Mouse (Mus musculus): ENCODE data around the gene Trp73. TPM values are rescaled to one million over a fixed set of nuclear protein-coding genes. Genes with fewer than 3 reads are reported as not detected.

Trp73 gene
- polyA plus RNA-seq, 1 experiment from 2014 or later: 0.04 TPM

DNA sequence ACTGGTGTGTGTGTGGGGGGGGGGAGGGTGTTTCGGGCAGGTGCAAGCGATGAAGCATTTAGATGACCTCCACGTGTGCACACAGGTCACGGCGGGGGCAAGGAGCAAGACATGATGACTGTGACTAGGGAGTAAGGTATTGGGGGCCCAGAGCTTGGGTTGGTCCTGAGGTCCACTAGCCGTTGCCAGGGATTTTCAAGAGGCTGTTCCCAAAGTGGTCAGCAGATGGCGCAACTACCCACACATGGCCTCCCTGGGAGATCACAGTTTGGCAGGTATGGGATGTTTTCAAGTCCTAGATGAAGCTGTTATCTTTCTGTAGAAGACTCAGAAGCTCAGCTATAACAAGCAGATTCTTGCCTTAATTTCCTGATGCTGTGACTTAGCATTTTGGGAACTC, 23.3 kb upstream of the Trp73 start:
- no peak for ATAC-seq
- Histone ChIP-seq H3K9me3 (replicated peaks) (no peaks in the 10 kb centered on the region), H3K4me2 (no peak overlapping the region), H3K4me3 (no peak overlapping the region), H3K27ac (no peak overlapping the region; the same call in 1 of the 2 replicates), H3K4me1 (peaks cover 43% of the 10 kb centered on the region), H3K9ac (no peak overlapping the region), H3K27me3 (replicated peaks) (peaks cover 13% of the 10 kb centered on the region), H3K36me3 (peaks cover 8% of the 10 kb centered on the region)
- WGBS (ENCODE audit: insufficient replicate concordance): 21% methylated on average over 7 of the region's 7 CpGs

DNA sequence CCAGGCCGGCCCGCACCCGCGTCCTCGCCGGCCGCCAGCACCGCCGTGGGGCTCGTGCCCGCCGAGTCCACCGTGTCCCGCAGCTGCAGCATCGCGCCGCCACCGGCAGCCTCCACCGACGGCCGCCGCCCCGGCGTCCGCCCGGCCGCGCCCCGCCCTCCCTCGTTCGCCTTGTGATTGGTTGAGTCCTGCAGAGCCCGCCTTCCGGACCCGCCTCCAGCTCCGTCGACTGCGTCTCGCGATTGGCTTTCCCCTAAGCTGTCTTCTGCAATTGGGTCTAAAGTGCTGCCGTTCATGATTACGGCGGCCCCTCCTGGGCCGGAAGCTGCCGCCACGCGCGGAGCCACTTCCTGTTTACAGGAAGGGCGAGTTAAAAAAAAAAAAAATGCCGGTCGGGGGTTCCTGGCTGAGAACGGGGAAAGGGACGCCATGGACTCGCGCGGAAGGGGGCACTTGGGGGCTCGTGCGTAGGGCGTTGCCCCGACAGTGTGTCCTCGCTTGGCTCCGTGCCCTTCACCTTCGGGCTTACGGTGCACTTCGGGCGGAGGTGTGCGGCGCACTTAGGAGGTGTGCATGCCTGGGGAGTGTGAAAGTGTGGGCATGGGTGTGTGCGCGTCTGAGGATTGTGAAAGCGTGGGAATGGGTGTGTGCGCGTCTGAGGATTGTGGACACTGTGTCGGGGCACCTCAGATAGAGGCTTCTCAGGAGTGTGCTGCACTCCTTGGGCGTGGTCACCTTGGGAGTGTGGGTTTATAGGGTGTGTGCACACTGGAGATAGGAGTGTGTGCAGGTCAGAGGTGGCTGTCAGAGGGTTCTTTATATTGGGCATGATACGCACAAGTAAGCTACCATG, 20.8 kb upstream of the Trp73 start, which contains the start of gene Tprgl:
Gene Tprgl (minus strand): TSS at position 129 of the 853 bp plus-strand sequence.
- Histone ChIP-seq H3K4me3 (peak within 1 kb of the TSS; percentile 95), H3K4me2 (peak within 1 kb of the TSS; percentile 87), H3K36me3 (peaks cover 33% of the 10 kb centered on the region), H3K4me1 (peaks cover 51% of the 10 kb centered on the region), H3K9ac (peak within 1 kb of the TSS; percentile 95), H3K9me3 (replicated peaks) (no peaks in the 10 kb centered on the region), H3K27me3 (replicated peaks) (no peaks in the 10 kb centered on the region), H3K27ac (peak within 1 kb of the TSS; percentile 99)
- under 1% methylated on average over 69 of the region's 75 CpGs for WGBS (ENCODE audit: insufficient replicate concordance)
- ATAC-seq: peak; percentile 93

DNA sequence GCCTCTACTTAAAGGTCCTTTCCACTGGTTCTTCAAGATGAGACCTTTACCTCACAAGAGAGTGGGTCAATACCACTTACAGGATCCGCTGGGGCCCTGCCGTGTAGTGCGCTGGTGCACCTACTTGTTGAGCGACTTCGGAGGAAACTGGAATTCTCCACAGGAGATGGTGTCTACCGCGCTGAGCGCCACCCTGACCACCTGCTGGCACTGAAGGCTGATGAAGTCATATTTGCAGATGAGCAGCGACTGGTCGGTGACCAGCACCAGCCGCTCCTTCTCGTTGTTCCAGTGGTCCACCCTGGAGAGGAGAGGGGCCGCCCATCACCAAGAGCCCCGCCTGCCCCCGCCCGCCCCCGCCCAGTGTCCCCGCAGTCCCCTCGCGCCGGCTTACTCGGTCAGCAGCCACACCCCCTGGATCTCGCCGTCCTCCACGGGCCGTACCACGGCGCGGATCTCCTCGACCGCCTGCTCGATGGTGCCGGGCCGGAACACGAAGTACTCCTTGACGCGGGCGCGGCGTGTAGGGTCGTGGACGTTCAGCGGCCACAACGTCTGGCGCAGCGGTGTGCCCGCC, 20.0 kb upstream of the Trp73 start:
- Histone ChIP-seq H3K27me3 (replicated peaks) (no peaks in the 10 kb centered on the region), H3K36me3 (peaks cover 40% of the 10 kb centered on the region), H3K27ac (peak overlapping the region; percentile 99), H3K4me3 (peak overlapping the region; percentile 95), H3K9me3 (replicated peaks) (no peaks in the 10 kb centered on the region), H3K4me2 (peak overlapping the region; percentile 87), H3K4me1 (peaks cover 54% of the 10 kb centered on the region), H3K9ac (peak overlapping the region; percentile 95)
- WGBS (ENCODE audit: insufficient replicate concordance): 2% methylated on average over 35 of the region's 47 CpGs
- ATAC-seq: peak; percentile 42

DNA sequence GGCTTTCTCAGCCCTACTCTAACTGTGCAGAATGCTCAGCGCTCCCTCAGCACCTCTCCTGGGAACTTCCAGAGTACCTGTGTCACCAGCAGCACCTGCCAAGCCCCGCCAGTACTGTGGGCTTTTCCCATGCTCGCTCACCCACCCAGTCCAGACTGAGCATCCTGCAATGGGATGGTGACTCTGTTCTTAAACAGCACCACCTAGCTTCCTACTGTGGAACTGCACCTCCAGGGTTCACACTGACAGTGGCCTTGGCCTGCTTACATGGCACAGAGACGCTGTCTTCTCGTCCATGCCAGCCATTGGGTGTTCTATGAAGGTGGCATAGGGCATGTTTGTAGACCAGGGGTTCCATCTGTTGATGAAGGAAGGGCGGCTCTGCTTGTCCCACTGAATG, 19.0 kb upstream of the Trp73 start:
- Histone ChIP-seq H3K4me1 (peaks cover 54% of the 10 kb centered on the region), H3K4me2 (peak overlapping the region; percentile 87)

DNA sequence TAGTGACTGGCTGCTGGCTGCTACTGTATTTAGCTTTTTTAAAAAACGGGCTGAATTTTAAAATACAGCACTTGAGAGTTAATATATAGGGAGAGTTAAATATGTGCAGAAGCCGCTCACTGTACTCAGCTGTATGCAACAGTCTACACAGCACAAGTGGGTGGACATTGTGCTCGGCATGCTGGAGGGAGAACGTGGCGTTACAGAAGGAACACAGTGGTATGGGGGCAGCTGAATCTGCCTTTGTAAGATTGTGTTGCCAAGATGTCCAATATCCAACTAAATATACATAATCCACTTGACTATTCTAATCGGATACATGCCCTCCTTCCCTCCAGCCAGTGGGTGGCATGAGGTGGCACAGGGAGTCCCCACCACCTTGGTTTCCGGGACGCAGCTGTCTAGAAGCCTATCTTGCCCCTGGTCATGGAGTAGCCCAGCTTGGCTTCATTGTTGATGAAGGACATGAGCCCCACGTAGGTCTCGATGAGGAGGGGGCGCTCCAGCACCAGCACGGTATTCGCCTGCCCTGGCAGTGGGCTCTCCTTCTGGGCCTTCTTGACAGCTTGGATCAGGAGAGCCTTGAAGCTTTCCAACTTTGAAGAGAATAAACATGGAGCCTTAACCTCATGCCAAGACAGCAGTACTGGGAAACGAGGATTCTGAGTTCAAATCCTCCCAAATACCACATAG, 18.1 kb upstream of the Trp73 start:
- H3K9me3 ChIP-seq (replicated peaks): no peaks in the 10 kb centered on the region
- H3K4me2 ChIP-seq: peak overlapping the region; percentile 87; the same call in 1 of the 2 replicates
- peaks cover 47% of the 10 kb centered on the region for H3K4me1 ChIP-seq
- no peaks in the 10 kb centered on the region for H3K27me3 ChIP-seq (replicated peaks)
- H3K36me3 ChIP-seq: peaks cover 57% of the 10 kb centered on the region
- no peak overlapping the region for H3K27ac ChIP-seq
- no peak overlapping the region for H3K4me3 ChIP-seq
- 90% methylated on average over 14 of the region's 14 CpGs for WGBS (ENCODE audit: insufficient replicate concordance)
- ATAC-seq: no peak
- H3K9ac ChIP-seq: no peak overlapping the region

More for the DNA sequence above, 19.0 kb upstream of the Trp73 start:
- Histone ChIP-seq H3K4me3 (peak overlapping the region; percentile 95), H3K9ac (peak overlapping the region; percentile 95), H3K27me3 (replicated peaks) (no peaks in the 10 kb centered on the region), H3K9me3 (replicated peaks) (no peaks in the 10 kb centered on the region), H3K27ac (peak overlapping the region; percentile 99), H3K36me3 (peaks cover 51% of the 10 kb centered on the region)
- ATAC-seq: 0 out of 2 replicates have a peak, but pooled peaks have one; percentile 12
- 12% methylated on average over 6 of the region's 6 CpGs for WGBS (ENCODE audit: insufficient replicate concordance)

DNA sequence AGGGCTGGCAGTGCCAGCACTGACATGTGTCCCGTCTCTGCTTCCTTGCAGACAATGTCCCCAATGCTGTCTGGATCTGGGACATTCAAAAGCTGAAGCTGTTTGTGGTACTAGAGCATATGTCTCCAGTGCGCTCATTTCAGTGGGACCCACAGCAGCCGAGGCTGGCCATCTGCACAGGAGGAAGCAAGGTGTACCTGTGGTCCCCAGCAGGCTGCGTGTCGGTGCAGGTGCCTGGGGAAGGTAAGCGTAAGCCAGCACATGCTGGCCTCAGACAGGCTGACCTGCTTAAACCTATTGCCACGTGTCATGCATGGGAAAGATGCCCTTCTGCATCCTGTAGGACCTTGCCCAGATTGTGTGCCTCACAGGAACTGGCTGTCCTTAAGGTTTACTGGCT, 16.0 kb upstream of the Trp73 start:
- Histone ChIP-seq H3K4me3 (no peak overlapping the region), H3K36me3 (peaks cover 78% of the 10 kb centered on the region), H3K9ac (no peak overlapping the region), H3K27ac (no peak overlapping the region), H3K27me3 (replicated peaks) (no peaks in the 10 kb centered on the region), H3K4me2 (no peak overlapping the region), H3K4me1 (peaks cover 28% of the 10 kb centered on the region), H3K9me3 (replicated peaks) (no peaks in the 10 kb centered on the region)
- 84% methylated on average over 7 of the region's 7 CpGs for WGBS (ENCODE audit: insufficient replicate concordance)
- no peak for ATAC-seq

DNA sequence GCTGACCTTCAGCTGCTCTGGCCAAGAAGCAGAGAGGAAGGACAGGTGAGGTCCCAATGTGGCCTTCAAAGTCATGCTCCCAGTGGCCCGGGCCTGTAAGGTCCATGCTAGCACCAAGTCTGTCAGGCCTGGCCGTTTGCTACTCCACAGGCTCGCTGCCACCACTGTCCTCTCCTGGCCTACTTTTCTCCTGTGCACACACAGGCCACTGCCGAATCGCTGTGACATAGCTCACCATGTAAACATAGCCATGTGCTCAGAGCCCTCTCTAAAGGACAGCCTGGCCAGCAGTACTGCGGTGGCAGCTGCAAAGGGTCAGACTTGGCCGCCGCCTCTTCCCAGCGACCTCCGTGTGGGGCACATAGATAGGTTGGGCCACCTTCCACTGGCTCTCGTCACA, 14.1 kb upstream of the Trp73 start:
- no peak for ATAC-seq
- peaks cover 19% of the 10 kb centered on the region for H3K4me1 ChIP-seq
- no peak overlapping the region for H3K4me3 ChIP-seq
- H3K9ac ChIP-seq: no peak overlapping the region
- 76% methylated on average over 11 of the region's 11 CpGs for WGBS (ENCODE audit: insufficient replicate concordance)
- no peaks in the 10 kb centered on the region for H3K9me3 ChIP-seq (replicated peaks)
- no peaks in the 10 kb centered on the region for H3K27me3 ChIP-seq (replicated peaks)
- H3K27ac ChIP-seq: no peak overlapping the region
- H3K36me3 ChIP-seq: peaks cover 97% of the 10 kb centered on the region
- H3K4me2 ChIP-seq: no peak overlapping the region

DNA sequence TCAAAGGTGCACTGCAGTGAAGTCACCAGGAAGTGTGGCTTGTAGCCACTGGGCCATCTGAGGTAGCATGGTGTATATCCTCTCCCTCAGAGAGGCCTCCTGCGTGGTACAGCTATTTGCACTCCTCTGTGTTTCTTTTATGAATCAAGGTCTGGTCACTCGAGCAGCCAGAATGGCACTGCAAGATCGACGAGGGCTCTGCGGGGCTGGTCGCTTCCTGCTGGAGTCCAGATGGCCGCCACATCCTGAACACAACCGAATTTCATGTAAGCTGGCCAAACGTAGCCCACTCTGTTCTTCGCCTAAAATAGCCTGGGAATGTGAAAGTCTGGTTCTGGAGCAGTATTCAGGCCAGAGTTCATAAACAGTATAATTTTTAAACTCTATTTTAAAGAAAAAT, 6.3 kb upstream of the Trp73 start:
- H3K4me3 ChIP-seq: no peak overlapping the region
- no peak overlapping the region for H3K9ac ChIP-seq
- H3K4me1 ChIP-seq: peaks cover 25% of the 10 kb centered on the region
- no peak for ATAC-seq
- H3K36me3 ChIP-seq: peaks cover 61% of the 10 kb centered on the region
- 78% methylated on average over 10 of the region's 10 CpGs for WGBS (ENCODE audit: insufficient replicate concordance)
- H3K9me3 ChIP-seq (replicated peaks): no peaks in the 10 kb centered on the region
- peaks cover 7% of the 10 kb centered on the region for H3K27me3 ChIP-seq (replicated peaks)
- no peak overlapping the region for H3K27ac ChIP-seq
- no peak overlapping the region for H3K4me2 ChIP-seq

DNA sequence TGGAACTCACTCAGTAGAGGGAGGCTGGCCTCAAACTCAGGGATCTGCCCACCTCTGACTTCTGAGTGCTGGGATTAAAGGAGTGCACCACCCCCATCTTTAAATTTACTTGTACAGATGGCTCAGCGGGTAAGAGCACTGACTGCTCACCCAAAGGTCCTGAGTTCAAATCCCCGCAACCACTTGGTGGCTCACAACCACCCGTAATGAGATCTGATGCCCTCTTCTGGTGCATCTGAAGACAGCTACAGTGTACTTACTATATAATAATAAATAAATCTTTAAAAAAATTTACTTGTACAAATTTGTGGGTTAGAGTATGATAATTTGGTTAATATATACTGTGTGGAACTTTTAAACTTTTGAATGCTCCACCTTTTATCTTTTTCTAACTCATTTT, 4.7 kb upstream of the Trp73 start:
- no peak for ATAC-seq
- Histone ChIP-seq H3K4me1 (peaks cover 40% of the 10 kb centered on the region), H3K4me2 (no peak overlapping the region), H3K36me3 (peaks cover 45% of the 10 kb centered on the region), H3K9me3 (replicated peaks) (no peaks in the 10 kb centered on the region), H3K9ac (no peak overlapping the region), H3K27ac (no peak overlapping the region), H3K4me3 (no peak overlapping the region), H3K27me3 (replicated peaks) (peaks cover 24% of the 10 kb centered on the region)
- 75% methylated on average over 3 of the region's 3 CpGs for WGBS (ENCODE audit: insufficient replicate concordance)

DNA sequence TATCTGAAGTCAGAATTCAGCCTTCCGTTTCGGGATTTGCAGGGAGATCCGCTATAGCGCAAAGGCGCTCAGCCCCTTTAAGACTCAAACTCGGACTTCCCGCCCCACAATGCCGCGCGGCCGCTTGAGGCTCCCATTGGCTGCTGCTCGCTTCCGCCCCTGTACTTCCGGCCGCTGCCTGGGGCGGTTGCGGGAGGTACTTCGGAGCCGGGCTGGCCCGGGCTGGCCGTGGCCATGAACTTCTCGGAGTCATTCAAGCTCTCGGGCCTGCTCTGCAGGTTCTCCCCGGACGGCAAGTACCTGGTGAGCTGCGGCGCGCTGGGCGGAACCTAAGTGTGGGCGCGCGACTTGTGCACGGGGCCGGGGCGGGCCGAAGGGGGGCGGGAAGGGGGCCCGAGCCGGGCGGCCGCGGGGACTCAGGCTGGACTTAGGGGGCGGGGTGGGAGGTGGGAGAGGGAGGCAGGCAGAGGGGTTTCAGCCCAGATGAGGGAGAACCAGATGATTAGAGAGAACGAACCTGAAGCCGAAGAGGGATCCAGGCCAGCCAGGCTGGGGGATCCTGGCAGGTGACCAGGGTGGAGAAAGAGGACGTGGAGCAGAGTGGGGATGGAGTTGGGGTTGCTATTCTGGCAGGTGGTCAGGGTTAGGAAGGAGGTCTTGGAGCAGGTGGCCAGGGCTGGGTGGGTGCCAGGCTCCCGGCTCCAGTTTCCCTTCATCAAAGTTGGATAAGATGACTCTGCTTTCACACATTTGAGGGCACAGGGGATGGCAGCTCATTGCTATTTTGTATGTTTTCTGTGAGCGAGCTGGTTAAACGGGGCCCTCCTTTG, 2.4 kb upstream of the Trp73 start, which contains the start of gene Wrap73:
Gene Wrap73 (plus strand): TSS at position 162 of the 830 bp plus-strand sequence.
- H3K36me3 ChIP-seq: peaks cover 22% of the 10 kb centered on the region
- H3K27me3 ChIP-seq (replicated peaks): peaks cover 47% of the 10 kb centered on the region
- H3K4me2 ChIP-seq: peak within 1 kb of the TSS; percentile 94
- H3K9me3 ChIP-seq (replicated peaks): no peaks in the 10 kb centered on the region
- peak; percentile 94 for ATAC-seq
- WGBS (ENCODE audit: insufficient replicate concordance): 2% methylated on average over 47 of the region's 49 CpGs
- H3K4me1 ChIP-seq: peaks cover 44% of the 10 kb centered on the region
- peak within 1 kb of the TSS; percentile 75 for H3K27ac ChIP-seq
- H3K4me3 ChIP-seq: peak within 1 kb of the TSS; percentile 79
- peak within 1 kb of the TSS; percentile 88 for H3K9ac ChIP-seq
